Mouse (Mus musculus) kidney, postnatal 0 days (tissue): ENCODE measurements at regions not wholly inside any gene's neighbourhood (a gene's known extent, or its start where the extent isn't known, plus 50 kb on each side); places are given as distances from the start of the nearest gene placed in this dataset.

Experiments used
- ATAC-seq: fragments of 200-750 bp; cut with Nextera tagmentation; replicated peaks from 2 replicates; pipeline ENCODE4 v1.8.0; 2017; ENCODE audit warnings: low read depth, moderate number of reproducible peaks, moderate TSS enrichment, moderate library complexity; ENCODE audit not compliant: low FRiP score
- DNase-seq: peaks from one replicate; pipeline ENCODE4 v3.0.0-alpha.2; 2016; ENCODE audit warnings: low spot score
- H3K27ac ChIP-seq: fragments of 300-500 bp; sonication (generic); 2 replicates; pipeline ENCODE4 v1.5.1; 2014; ENCODE audit warnings: mild to moderate bottlenecking
- H3K27me3 ChIP-seq: fragments of 300-500 bp; sonication (generic); 2 replicates; pipeline ENCODE4 v1.6.1; 2014; ENCODE audit warnings: low read length, mixed read lengths; ENCODE audit not compliant: insufficient read depth
- H3K36me3 ChIP-seq: fragments of 300-500 bp; sonication (generic); 2 replicates; pipeline ENCODE4 v1.6.1; 2014; ENCODE audit warnings: low read length, mixed read lengths; ENCODE audit not compliant: insufficient read depth
- H3K4me1 ChIP-seq: fragments of 300-500 bp; sonication (generic); replicated peaks from 2 replicates; pipeline ENCODE4 v1.6.1; 2014; ENCODE audit warnings: antibody characterized with exemption, low read length, mixed read lengths; ENCODE audit not compliant: insufficient read depth
- H3K4me2 ChIP-seq: fragments of 300-500 bp; sonication (generic); 2 replicates; pipeline ENCODE4 v1.6.1; 2014; ENCODE audit warnings: mild to moderate bottlenecking, low read length, moderate library complexity, mixed read lengths
- H3K4me3 ChIP-seq: fragments of 300-500 bp; sonication (generic); replicated peaks from 2 replicates; pipeline ENCODE4 v1.5.1; 2014; ENCODE audit warnings: low read depth, low read length
- H3K9ac ChIP-seq: fragments of 300-500 bp; sonication (generic); 2 replicates; pipeline ENCODE4 v1.6.1; 2014; ENCODE audit warnings: low read depth, low read length
- H3K9me3 ChIP-seq: fragments of 300-500 bp; sonication (generic); replicated peaks from 2 replicates; pipeline ENCODE4 v1.6.1; 2016; ENCODE audit warnings: low read length, inconsistent platforms, mixed read lengths
- CTCF ChIP-seq: IDR thresholded peaks from 2 replicates; pipeline ENCODE4 v1.5.1; 2016; ENCODE audit warnings: antibody characterized with exemption, low read depth, mild to moderate bottlenecking, moderate library complexity
- WGBS: fragments of 180-500 bp; shearing (Covaris S2); extraction: QIAGEN DNeasy Blood & Tissue Kit; methylation state at CpG from one replicate; pipeline ENCODE4 v1.1.7; 2014; 5-methylcytosine and 5-hydroxymethylcytosine counted together

- Histone ChIP-seq H3K27me3 (no peaks in the 10 kb centered on the region), H3K4me1 (no peaks in the 10 kb centered on the region), H3K36me3 (no peaks in the 10 kb centered on the region), H3K27ac (no peak overlapping the region), H3K9ac (no peak overlapping the region), H3K9me3 (no peaks in the 10 kb centered on the region), H3K4me2 (no peak overlapping the region), H3K4me3 (no peak overlapping the region)
- no peak for TF ChIP-seq CTCF
- WGBS, result 87% methylated on average over 3 of the region's 3 CpGs
- DNase-seq, result no peak
- ATAC-seq, result no peak
Observed at GRCm38 (mm10) chr5:52920251-52920650, 86.4 kb downstream of the Anapc4 start.

- Histone ChIP-seq H3K9me3 (no peaks in the 10 kb centered on the region), H3K4me2 (no peak overlapping the region), H3K27ac (no peak overlapping the region), H3K4me1 (no peaks in the 10 kb centered on the region), H3K27me3 (no peaks in the 10 kb centered on the region), H3K9ac (no peak overlapping the region), H3K4me3 (no peak overlapping the region), H3K36me3 (no peaks in the 10 kb centered on the region)
- WGBS, result 66% methylated on average over 7 of the region's 7 CpGs
- TF ChIP-seq CTCF, result no peak
- DNase-seq (peak; percentile 75), ATAC-seq (no peak)
Observed at GRCm38 (mm10) chr5:52920722-52921264, 87.0 kb downstream of the Anapc4 start.

- no peak overlapping the region for H3K27ac ChIP-seq
- no peaks in the 10 kb centered on the region for H3K27me3 ChIP-seq
- H3K4me1 ChIP-seq, result no peaks in the 10 kb centered on the region
- H3K4me2 ChIP-seq, result no peak overlapping the region
- TF ChIP-seq CTCF, result no peak
- DNase-seq (no peak), ATAC-seq (no peak)
- 62% methylated on average over 6 of the region's 6 CpGs for WGBS
- H3K36me3 ChIP-seq, result no peaks in the 10 kb centered on the region
- H3K9ac ChIP-seq, result no peak overlapping the region
- H3K9me3 ChIP-seq, result no peaks in the 10 kb centered on the region
- H3K4me3 ChIP-seq, result no peak overlapping the region
Observed at GRCm38 (mm10) chr5:52925006-52925405, 91.2 kb downstream of the Anapc4 start.

- Histone ChIP-seq H3K27me3 (no peaks in the 10 kb centered on the region), H3K4me3 (no peak overlapping the region), H3K36me3 (no peaks in the 10 kb centered on the region), H3K9ac (no peak overlapping the region), H3K9me3 (no peaks in the 10 kb centered on the region), H3K27ac (no peak overlapping the region), H3K4me1 (no peaks in the 10 kb centered on the region), H3K4me2 (no peak overlapping the region)
- TF ChIP-seq CTCF, result no peak
- DNase-seq (no peak), ATAC-seq (no peak)
- WGBS, result 71% methylated on average over 8 of the region's 8 CpGs
Observed at GRCm38 (mm10) chr5:52929690-52930089, 95.9 kb downstream of the Anapc4 start.

- no peaks in the 10 kb centered on the region for H3K27me3 ChIP-seq
- H3K4me2 ChIP-seq, result no peak overlapping the region
- no peak for TF ChIP-seq CTCF
- no peak for DNase-seq
- no peak overlapping the region for H3K27ac ChIP-seq
- H3K4me1 ChIP-seq, result no peaks in the 10 kb centered on the region
- whole genome bisulfite sequencing, result 85% methylated on average over 6 of the region's 6 CpGs
- no peak overlapping the region for H3K9ac ChIP-seq
- no peaks in the 10 kb centered on the region for H3K9me3 ChIP-seq
- no peak overlapping the region for H3K4me3 ChIP-seq
- no peaks in the 10 kb centered on the region for H3K36me3 ChIP-seq
- no peak for ATAC-seq
Observed at GRCm38 (mm10) chr5:52933291-52933690, 99.5 kb downstream of the Anapc4 start.

- no peak for TF ChIP-seq CTCF
- H3K36me3 ChIP-seq, result no peaks in the 10 kb centered on the region
- DNase-seq (no peak), ATAC-seq (no peak)
- H3K9me3 ChIP-seq, result no peaks in the 10 kb centered on the region
- no peak overlapping the region for H3K4me3 ChIP-seq
- no peaks in the 10 kb centered on the region for H3K4me1 ChIP-seq
- H3K27me3 ChIP-seq, result no peaks in the 10 kb centered on the region
- H3K27ac ChIP-seq, result no peak overlapping the region
- H3K9ac ChIP-seq, result no peak overlapping the region
- no peak overlapping the region for H3K4me2 ChIP-seq
- 74% methylated on average over 1 of the region's 1 CpGs for WGBS
Observed at GRCm38 (mm10) chr5:52937626-52938025, 100.3 kb upstream of the Slc34a2 start.

- H3K4me2 ChIP-seq, result no peak overlapping the region
- H3K27me3 ChIP-seq, result no peaks in the 10 kb centered on the region
- H3K4me1 ChIP-seq, result no peaks in the 10 kb centered on the region
- no peak overlapping the region for H3K27ac ChIP-seq
- no peaks in the 10 kb centered on the region for H3K36me3 ChIP-seq
- no peak for DNase-seq
- ATAC-seq, result no peak
- TF ChIP-seq CTCF, result no peak
- H3K9ac ChIP-seq, result no peak overlapping the region
- H3K4me3 ChIP-seq, result no peak overlapping the region
- WGBS, result 87% methylated on average over 6 of the region's 6 CpGs
- no peaks in the 10 kb centered on the region for H3K9me3 ChIP-seq
Observed at GRCm38 (mm10) chr5:52939994-52940393, 97.9 kb upstream of the Slc34a2 start.
